Mouse (Mus musculus) thymus, adult 2 months (tissue): ENCODE measurements around the gene Cks1b. TPM values are rescaled to one million over a fixed set of nuclear protein-coding genes. Genes with fewer than 3 reads are reported as not detected.

ENCODE experiments used
- DNase-seq: peaks from one replicate; pipeline ENCODE4 v3.0.0; 2021
- H3K27ac ChIP-seq: fragments of 200-500 bp; 2 replicates; pipeline ENCODE4 v1.5.1; 2012; ENCODE audit warnings: low read length, control low read depth; ENCODE audit not compliant: control insufficient read depth, insufficient read depth
- H3K27me3 ChIP-seq: fragments of 200-500 bp; 2 replicates; pipeline ENCODE4 v1.6.1; 2012; ENCODE audit warnings: mild to moderate bottlenecking, low read length, moderate library complexity, mixed read lengths; ENCODE audit not compliant: control insufficient read depth, insufficient read depth
- H3K36me3 ChIP-seq: fragments of 200-500 bp; 2 replicates; pipeline ENCODE4 v1.6.1; 2012; ENCODE audit warnings: mild to moderate bottlenecking, low read length, moderate library complexity; ENCODE audit not compliant: control insufficient read depth, insufficient read depth
- H3K4me1 ChIP-seq: fragments of 200-500 bp; replicated peaks from 2 replicates; pipeline ENCODE4 v1.6.1; 2012; ENCODE audit warnings: low read length; ENCODE audit not compliant: control insufficient read depth, insufficient read depth
- H3K4me3 ChIP-seq: fragments of 200-500 bp; 2 replicates; pipeline ENCODE4 v1.5.1; 2012; ENCODE audit warnings: mild to moderate bottlenecking, low read length, control low read depth, moderate library complexity; ENCODE audit not compliant: control insufficient read depth, insufficient read depth
- CTCF ChIP-seq: fragments of 200-500 bp; IDR thresholded peaks from 2 replicates; pipeline ENCODE4 v1.5.1; 2012; ENCODE audit warnings: mild to moderate bottlenecking, control low read depth, low read length, moderate library complexity, borderline replicate concordance; ENCODE audit not compliant: control insufficient read depth, poor library complexity, insufficient read depth; ENCODE audit errors: extremely low read depth
- POLR2A ChIP-seq: fragments of 200-500 bp; IDR thresholded peaks from 2 replicates; pipeline ENCODE4 v1.6.1; 2012; ENCODE audit warnings: mild to moderate bottlenecking, low read length, control low read depth, moderate library complexity; ENCODE audit not compliant: control insufficient read depth, poor library complexity, insufficient read depth; ENCODE audit errors: extremely low read depth
- WGBS: fragments of 180-500 bp; shearing (Covaris S2); methylation state at CpG from one replicate; pipeline ENCODE4 v1.1.7; 2018; 5-methylcytosine and 5-hydroxymethylcytosine counted together
- polyA plus RNA-seq: library from polyadenylated mRNA; depleted of rRNA; stranded (reverse); fragments of >200 nt; gene quantifications from 2 replicates; pipeline ENCODE4 v1.2.3, GENCODE M21; 2012; rRNA removed

Cks1b gene
- 104 TPM in 2 replicates for polyA plus RNA-seq

DNA sequence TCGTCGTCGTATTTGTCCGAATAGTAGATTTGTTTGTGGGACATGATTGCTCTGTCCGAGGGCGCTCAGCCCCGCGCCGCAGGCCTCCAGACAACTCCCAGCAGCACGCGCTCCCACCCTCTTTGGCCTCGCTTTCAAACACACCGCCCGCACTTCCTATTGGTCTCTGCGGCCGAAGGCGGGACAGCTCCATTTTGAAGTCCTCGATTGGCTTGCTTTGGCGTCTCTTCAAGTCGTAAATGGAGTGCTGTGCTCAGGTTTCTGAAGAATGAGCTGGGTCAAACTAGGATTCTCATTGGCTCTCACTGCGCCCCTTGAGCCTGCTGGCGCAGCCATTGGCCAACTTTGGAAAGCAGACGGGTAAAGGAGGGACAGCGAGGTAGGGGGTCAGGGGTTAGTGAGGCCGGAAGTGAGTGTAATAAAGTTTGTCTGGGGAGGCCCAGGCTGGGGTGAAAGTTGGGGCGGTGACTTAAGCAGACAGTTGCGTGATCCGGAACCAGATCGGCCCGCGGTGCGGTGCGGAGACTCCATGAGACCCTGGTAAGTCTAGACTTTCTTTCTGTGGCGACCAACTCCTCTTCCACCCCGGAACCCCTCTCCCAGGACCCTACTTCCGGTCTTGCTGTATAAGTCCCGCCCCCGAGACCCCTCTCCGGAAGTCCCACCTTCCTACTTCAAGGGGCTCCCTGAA is at the start of gene Cks1b, which contains the start of gene Shc1:
TSS of gene Cks1b (minus strand) at position 214 of the 691 bp plus-strand sequence.
TSS of gene Shc1 (plus strand) at position 274 of the 691 bp plus-strand sequence.
- peak within 1 kb of the TSS; percentile 64 for H3K27ac ChIP-seq
- H3K27me3 ChIP-seq, result no peaks in the 10 kb centered on the region
- TF ChIP-seq CTCF (0 out of 2 replicates have a peak, but pooled peaks have one; percentile 15), POLR2A (peak; percentile 29)
- H3K36me3 ChIP-seq, result 0 out of 2 replicates have a peak, but pooled peaks cover 3% of the 10 kb centered on the region
- peak within 1 kb of the TSS; percentile 62 for H3K4me3 ChIP-seq
- peaks cover 9% of the 10 kb centered on the region for H3K4me1 ChIP-seq
- peak; percentile 91 for DNase-seq
- under 1% methylated on average over 39 of the region's 39 CpGs for WGBS

DNA sequence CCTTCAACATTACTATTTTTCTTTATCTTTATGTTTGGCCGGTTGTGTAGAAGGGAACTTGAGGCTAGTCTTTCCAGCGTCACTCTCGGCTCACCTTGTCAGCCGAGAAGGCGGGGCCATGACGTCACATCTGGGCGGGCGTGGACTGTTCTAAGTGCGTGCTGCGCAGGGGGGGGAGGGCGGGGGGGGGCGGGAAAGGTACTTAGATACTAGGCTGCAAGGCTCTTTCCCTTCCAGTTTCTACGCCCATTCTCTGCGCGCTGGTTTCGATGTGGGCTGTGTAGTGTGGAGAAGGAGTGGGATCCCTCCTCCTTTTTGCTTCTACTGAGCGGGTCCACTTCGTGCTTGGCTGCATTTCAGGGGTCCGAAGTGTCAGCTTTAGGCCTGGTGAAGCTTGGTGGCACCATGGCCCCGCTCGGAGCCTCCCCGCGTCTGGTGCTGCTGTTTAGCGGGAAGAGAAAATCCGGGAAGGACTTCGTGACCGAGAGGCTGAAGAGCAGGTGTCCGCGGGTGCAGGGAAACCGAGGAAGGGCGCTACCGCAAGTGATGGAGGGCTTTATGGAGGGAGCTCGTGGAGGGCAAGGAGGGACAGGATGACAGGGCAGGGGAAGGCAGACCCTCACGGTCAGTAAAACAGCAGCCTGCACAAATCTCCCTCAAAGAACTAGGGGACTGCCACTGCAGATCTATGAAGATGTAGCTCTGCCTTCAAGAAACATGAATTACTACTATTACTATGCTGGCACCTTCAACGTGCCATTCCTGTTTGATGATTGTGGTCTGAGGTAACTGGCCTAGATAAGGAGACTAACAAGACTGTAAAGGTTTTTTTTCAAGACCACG is 41.0 kb upstream of the Cks1b start:
- DNase-seq, result peak; percentile 93
- peaks cover 12% of the 10 kb centered on the region for H3K4me1 ChIP-seq
- H3K4me3 ChIP-seq, result peak overlapping the region; percentile 80
- peak overlapping the region; percentile 15; the same call in 1 of the 2 replicates for H3K27ac ChIP-seq
- TF ChIP-seq CTCF, result no peak
- TF ChIP-seq POLR2A, result no peak
- H3K27me3 ChIP-seq, result no peaks in the 10 kb centered on the region
- H3K36me3 ChIP-seq, result no peaks in the 10 kb centered on the region
- under 1% methylated on average over 36 of the region's 36 CpGs for WGBS

DNA sequence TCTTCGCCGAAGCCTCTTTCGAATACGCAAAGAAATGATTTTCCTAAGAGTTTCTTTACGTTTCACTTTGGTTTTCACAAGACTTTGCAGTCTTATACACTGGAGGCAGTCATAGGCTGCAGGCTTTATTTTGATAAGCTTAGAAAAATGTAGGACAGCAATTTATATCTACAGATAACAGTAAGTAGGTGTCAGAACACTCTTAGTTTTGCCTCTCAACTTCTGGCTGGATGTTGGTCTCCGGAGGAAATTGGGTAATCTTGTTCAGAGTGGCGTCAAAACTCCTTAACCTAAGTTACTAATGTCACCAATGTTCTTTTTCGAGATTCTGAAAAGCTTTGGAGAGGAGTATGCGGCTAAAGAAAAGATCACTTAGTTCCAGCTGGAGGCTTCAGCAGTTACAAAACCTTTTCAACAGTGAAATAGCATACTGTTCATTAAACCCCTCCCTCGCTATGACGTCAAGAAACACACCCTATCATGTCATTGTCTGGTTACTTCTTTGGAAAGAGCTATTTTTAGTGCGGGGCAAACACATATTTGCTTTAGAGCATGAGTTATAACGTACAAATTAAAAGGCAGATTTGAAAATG is 40.3 kb upstream of the Cks1b start:
- H3K4me1 ChIP-seq, result peaks cover 15% of the 10 kb centered on the region
- 51% methylated on average over 13 of the region's 13 CpGs for WGBS
- TF ChIP-seq CTCF, result no peak
- no peak for TF ChIP-seq POLR2A

DNA sequence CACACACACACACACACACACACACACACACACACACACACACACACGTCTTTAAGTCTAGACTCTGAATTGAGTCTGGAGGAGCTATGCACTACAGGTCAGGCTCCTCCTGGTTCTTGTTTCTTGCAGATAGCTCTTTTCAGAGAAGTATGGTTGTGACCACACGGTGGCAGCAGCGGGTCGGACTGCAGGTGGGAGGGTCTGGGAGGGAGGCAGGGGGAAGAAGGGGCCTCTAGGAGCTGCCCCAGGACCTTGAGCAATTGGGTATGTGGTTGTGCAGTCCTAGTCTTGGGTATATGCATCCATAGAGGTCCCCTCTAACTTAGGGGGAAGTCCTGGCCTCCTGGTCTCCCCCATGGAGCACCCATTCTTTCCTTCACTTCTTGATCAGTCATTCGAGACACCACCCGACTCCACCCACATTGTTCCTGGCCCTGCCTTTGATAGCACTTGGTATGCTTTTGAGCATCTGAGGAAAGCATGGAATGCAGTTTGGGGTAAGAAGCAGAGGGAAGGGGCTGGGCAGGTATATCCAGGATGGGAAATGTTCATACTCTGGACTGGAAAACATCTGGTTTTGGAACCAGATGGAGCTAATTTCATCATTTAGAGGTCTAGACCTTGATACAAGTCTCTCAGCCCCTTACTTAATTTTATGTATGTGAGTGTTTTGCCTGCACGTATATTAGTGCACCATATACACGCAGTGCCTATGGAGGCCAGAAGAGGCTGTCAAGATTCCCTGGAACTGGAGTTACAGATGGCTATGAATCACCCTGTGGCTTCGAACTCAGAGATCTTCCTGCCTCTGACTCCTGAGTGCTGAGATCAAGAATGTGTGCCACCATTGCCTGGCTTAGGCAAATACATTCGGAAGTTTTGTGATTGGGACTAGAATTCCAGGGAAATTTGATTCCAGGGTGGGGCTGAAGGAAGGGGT is 38.8 kb upstream of the Cks1b start:
- Histone ChIP-seq H3K36me3 (no peaks in the 10 kb centered on the region), H3K4me3 (no peak overlapping the region), H3K4me1 (peaks cover 26% of the 10 kb centered on the region), H3K27ac (no peak overlapping the region), H3K27me3 (no peaks in the 10 kb centered on the region)
- TF ChIP-seq CTCF (peak; percentile 84), POLR2A (0 out of 2 replicates have a peak, but pooled peaks have one; percentile 22)
- WGBS, result 47% methylated on average over 10 of the region's 10 CpGs
- peak; percentile 83 for DNase-seq

More for the DNA sequence above, 40.3 kb upstream of the Cks1b start:
- DNase-seq, result no peak
- no peaks in the 10 kb centered on the region for H3K36me3 ChIP-seq
- no peaks in the 10 kb centered on the region for H3K27me3 ChIP-seq
- H3K27ac ChIP-seq, result no peak overlapping the region
- H3K4me3 ChIP-seq, result no peak overlapping the region

DNA sequence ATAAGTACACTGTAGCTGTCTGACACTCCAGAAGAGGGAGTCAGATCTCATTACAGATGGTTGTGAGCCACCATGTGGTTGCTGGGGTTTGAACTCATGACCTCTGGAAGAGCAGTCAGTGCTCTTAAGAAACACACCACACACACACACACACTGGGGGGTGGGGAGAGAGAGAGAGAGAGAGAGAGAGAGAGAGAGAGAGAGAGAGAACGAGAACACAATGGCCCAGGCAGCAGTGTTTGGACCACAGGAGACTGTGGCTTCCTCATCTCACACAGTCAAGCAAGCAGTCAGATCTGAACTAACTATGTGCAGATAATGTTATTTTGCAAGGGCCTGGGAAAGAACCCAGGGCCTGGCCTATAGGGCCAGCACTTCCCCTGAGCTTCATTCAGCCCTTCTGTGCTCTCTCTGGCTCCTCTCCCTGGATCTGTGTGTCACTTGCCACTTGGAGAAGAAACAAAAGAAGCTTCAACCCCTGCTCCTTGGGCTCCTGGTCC is 37.7 kb upstream of the Cks1b start:
- Histone ChIP-seq H3K4me3 (no peak overlapping the region), H3K27me3 (no peaks in the 10 kb centered on the region), H3K4me1 (peaks cover 37% of the 10 kb centered on the region), H3K36me3 (no peaks in the 10 kb centered on the region), H3K27ac (no peak overlapping the region)
- TF ChIP-seq POLR2A (no peak), CTCF (no peak)
- DNase-seq, result no peak
- WGBS, result 80% methylated on average over 1 of the region's 1 CpGs
